Mouse (Mus musculus): Measurements from ENCODE around the gene Kif9. TPM values are rescaled to one million over a fixed set of nuclear protein-coding genes. Genes with fewer than 3 reads are reported as not detected.
A peak's percentile ranks its signal among the peaks of the same experiment; 100 is the strongest.

Kif9 gene
- total and polyA plus RNA-seq, 3 experiments, result 0.54 to 0.72 TPM; not detected in 1

- TF ChIP-seq NRF1 (IDR thresholded peaks at IDR 0.05; ENCODE audit: insufficient read depth, low read depth, low read length, poor library complexity, severe bottlenecking) (peak; percentile 74), CHD1 (IDR thresholded peaks at IDR 0.05; ENCODE audit: low read depth, low read length) (no peak), ZC3H11A (IDR thresholded peaks at IDR 0.05; ENCODE audit: low read depth, low read length) (peak; percentile 88), BHLHE40 (IDR thresholded peaks at IDR 0.05; ENCODE audit: borderline replicate concordance, low read depth, low read length) (no peak), E2F4 (IDR thresholded peaks at IDR 0.05; ENCODE audit: borderline replicate concordance, low read depth, low read length) (no peak), MAZ (IDR thresholded peaks at IDR 0.05; ENCODE audit: low read depth, low read length) (0 out of 2 replicates have a peak, but pooled peaks have one; percentile 30), POLR2A (IDR thresholded peaks at IDR 0.05; ENCODE audit: control insufficient read depth in 1 of 2, insufficient read depth in 1 of 2, low read depth in 1 of 2, low read length in 2 of 2, poor library complexity in 1 of 2) (no peak), POLR2AphosphoS5 (IDR thresholded peaks at IDR 0.05; ENCODE audit: borderline replicate concordance, low read depth, low read length) (no peak), MEF2A (IDR thresholded peaks at IDR 0.05; ENCODE audit: extremely low read depth, insufficient replicate concordance, low read depth, low read length, poor library complexity, severe bottlenecking) (no peak), TBP (IDR thresholded peaks at IDR 0.05; ENCODE audit: low read depth, low read length) (no peak), POLR2AphosphoS2 (IDR thresholded peaks at IDR 0.05; ENCODE audit: low read length) (no peak), ZKSCAN1 (IDR thresholded peaks at IDR 0.05; ENCODE audit: low read depth, low read length) (no peak), JUND (IDR thresholded peaks at IDR 0.05; ENCODE audit: low read depth, low read length) (no peak), MXI1 (IDR thresholded peaks at IDR 0.05; ENCODE audit: low read depth, low read length) (no peak), RAD21 (IDR thresholded peaks at IDR 0.05; ENCODE audit: low read depth, low read length) (peak; percentile 92), EP300 (IDR thresholded peaks at IDR 0.05; ENCODE audit: low read depth in 1 of 2, low read length in 2 of 2) (peak in 1 of 2 experiments; percentile 60; a peak in 2 of 4 replicates), TCF12 (IDR thresholded peaks at IDR 0.05; ENCODE audit: low read depth, low read length) (no peak)
These were observed 27.7 kb upstream of the Kif9 start (continued) for GRCm38 (mm10) chr9:110448857-110449617.

DNA sequence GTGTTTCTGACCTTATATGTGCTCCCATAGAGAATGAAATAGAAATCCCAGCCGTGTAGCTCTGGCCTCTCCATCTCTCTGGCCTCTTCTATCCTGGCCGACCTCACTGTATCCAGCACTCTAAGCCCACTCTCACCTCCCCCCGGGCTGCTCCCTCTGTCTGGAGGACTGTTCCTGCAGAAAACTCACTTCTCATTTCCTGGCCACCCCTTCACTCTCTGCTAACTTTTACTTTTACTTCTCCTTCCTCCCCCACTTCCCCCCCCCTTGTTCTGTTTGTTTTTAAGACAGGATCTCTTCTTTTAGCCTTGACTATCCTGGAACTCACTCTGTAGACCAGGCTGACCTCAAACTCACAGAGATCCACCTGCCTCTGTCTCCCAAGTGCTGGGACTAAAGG lies 24.2 kb upstream of the Kif9 start:
- H3K27me3 ChIP-seq (ENCODE audit: control insufficient read depth in 1 of 2, insufficient read depth in 2 of 2, low read length in 2 of 2), result no peaks in the 10 kb centered on the region
- no peak overlapping the region for H3K4me3 ChIP-seq (ENCODE audit: control insufficient read depth in 1 of 2, insufficient read depth in 1 of 2, low read depth in 2 of 2, low read length in 2 of 2)
- H3K9ac ChIP-seq (ENCODE audit: control insufficient read depth, low read depth, low read length, poor library complexity, severe bottlenecking), result no peak overlapping the region
- H3K36me3 ChIP-seq (ENCODE audit: control insufficient read depth in 1 of 2, insufficient read depth in 2 of 2, low read length in 2 of 2), result no peaks in the 10 kb centered on the region
- no peaks in the 10 kb centered on the region for H3K9me3 ChIP-seq (replicated peaks; ENCODE audit: insufficient read depth, low read length)
- no peaks in the 10 kb centered on the region for H3K79me2 ChIP-seq (ENCODE audit: control insufficient read depth, insufficient read depth, low read length, poor library complexity)
- TF ChIP-seq RCOR1 (IDR thresholded peaks at IDR 0.05; ENCODE audit: low read depth, low read length) (no peak), KAT2A (conservative IDR thresholded peaks at IDR 0.05; ENCODE audit: low read depth, low read length) (no peak), POLR2AphosphoS2 (IDR thresholded peaks at IDR 0.05; ENCODE audit: low read length) (no peak)
- DNase-seq (ENCODE audit: low read depth, low spot score), result no peak
- no peak overlapping the region for H3K27ac ChIP-seq (ENCODE audit: control insufficient read depth, low read depth, low read length)
- peaks cover 0 to 6% of the 10 kb centered on the region in 2 experiments; a peak in 2 of 4 replicates for H3K4me1 ChIP-seq (ENCODE audit: control insufficient read depth in 1 of 2, insufficient read depth in 2 of 2, low read length in 2 of 2)
